Mouse (Mus musculus) heart, adult 2 months (tissue): ENCODE measurements around the gene Ilvbl.

Experiments
- CTCF ChIP-seq: fragments of 200-600 bp; IDR thresholded peaks from 2 replicates; pipeline ENCODE4 v1.8.1; 2022; ENCODE audit warnings: antibody characterized with exemption, mild to moderate bottlenecking, moderate library complexity
- EP300 ChIP-seq: fragments of 200-500 bp; IDR thresholded peaks from 2 replicates; pipeline ENCODE4 v1.6.1; 2011; ENCODE audit warnings: low read depth, low read length, control low read depth; ENCODE audit not compliant: insufficient read depth
- POLR2A ChIP-seq: fragments of 200-500 bp; IDR thresholded peaks from 2 replicates; pipeline ENCODE4 v1.6.1; 2011; ENCODE audit warnings: mild to moderate bottlenecking, low read depth, low read length, control low read depth; ENCODE audit not compliant: insufficient read depth

DNA sequence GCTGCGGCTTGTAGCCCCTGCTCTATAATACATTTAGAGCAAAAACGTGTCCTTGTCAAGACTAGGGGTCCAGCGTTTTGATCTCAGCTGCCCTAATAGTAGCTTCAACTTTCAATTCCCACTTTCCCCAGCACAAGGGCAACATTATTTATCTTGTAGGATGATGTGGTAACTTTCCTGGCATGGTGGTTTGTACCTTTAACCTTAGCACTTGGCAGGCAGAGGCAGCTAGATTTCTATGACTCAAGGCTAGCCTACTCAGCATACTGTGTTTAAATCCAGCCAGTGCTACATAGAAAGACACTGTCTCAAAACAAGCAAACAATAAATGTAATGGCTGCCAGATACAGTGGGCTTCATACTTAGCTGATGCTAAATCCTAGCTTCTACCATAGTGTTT, 33.5 kb downstream of the Ilvbl start:
- no peak for TF ChIP-seq CTCF
- TF ChIP-seq POLR2A = no peak
- TF ChIP-seq EP300 = no peak
